Mouse (Mus musculus) cortical plate, adult 2 months (tissue): ENCODE data around the gene Olfr1371.

Experiments used
- CTCF ChIP-seq: fragments of 200-500 bp; IDR thresholded peaks from 2 replicates; pipeline ENCODE4 v1.5.1; 2011; ENCODE audit warnings: mild to moderate bottlenecking, control low read depth, low read length; ENCODE audit not compliant: insufficient read depth; ENCODE audit errors: extremely low read depth
- POLR2A ChIP-seq: fragments of 200-500 bp; IDR thresholded peaks from 2 replicates; pipeline ENCODE4 v1.6.1; 2011; ENCODE audit warnings: mild to moderate bottlenecking, low read length, control low read depth; ENCODE audit not compliant: insufficient read depth; ENCODE audit errors: extremely low read depth

DNA sequence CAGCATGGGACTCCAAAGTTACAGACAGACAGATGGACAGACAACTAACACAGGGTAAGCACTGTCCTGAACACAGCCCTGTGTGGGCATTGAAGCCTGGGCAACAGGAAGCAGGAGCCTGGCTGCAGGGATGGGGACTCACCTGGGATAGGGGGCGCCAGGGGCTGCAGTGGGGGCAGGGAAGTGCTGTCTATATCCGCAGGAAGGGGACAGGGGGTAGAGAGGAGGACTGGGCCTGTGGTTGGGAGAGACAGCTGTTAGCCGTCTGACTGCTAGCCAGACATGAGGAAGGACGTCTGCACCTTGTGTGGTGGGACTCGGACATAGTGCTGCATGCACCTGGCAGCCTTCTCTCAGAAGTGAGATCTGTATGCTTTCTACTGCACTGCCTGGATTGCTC is 44.9 kb upstream of the Olfr1371 start:
- TF ChIP-seq POLR2A (no peak), CTCF (no peak)
